Mouse (Mus musculus): ENCODE results near the gene Mcf2l.

Gene Mcf2l

DNA sequence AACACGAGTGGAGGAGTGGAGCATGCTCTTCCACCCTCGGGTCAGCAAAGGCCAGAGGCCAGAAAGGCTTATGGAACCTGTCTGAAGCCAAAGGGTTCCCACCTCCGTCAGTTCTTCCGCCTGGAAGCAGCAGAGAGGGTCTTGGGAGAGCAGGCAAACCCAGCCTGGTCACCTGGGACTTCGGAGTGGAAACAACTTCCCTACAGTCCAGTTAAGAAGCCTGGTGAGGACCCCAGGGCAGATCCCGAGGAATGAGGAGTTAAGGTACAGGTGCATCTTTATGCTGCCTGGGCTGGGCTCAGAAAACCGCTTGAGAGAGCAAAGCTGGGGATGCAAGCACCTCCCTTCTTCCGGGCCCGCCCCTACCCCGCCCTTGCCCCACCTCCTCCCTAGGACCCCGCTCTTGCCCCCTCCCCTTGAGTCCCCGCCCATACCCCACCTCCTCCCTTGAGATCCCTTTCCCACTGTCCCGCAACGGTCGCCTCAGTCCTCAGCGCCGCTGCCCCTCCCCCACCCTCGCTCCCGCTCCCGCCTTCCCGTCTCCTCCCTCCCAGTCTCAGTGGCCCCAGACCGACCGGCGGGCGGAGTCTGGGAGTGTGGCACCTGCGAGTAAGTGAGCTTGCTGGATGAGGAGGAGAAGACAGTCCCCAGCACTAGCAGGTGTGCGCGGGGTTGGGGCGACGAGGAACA is at the start of gene Mcf2l:
Gene Mcf2l (plus strand): TSS at position 450 of the 690 bp plus-strand sequence.
- Histone ChIP-seq H3K36me3 (ENCODE audit: insufficient read depth, low read length) (no peaks in the 10 kb centered on the region), H3K4me1 (replicated peaks; ENCODE audit: low read depth, low read length) (peaks cover 77% of the 10 kb centered on the region), H3K4me3 (replicated peaks; ENCODE audit: low read length) (peak within 1 kb of the TSS; percentile 83), H3K9me3 (ENCODE audit: low read length) (no peaks in the 10 kb centered on the region), H3K27me3 (ENCODE audit: insufficient read depth, low read length) (no peaks in the 10 kb centered on the region)
- TF ChIP-seq CTCF (conservative IDR thresholded peaks at IDR 0.05; ENCODE audit: low read length) (no peak), POU5F1 (IDR thresholded peaks at IDR 0.05; ENCODE audit: borderline replicate concordance, low read length) (no peak), NANOG (IDR thresholded peaks at IDR 0.05; ENCODE audit: borderline replicate concordance, low read length) (no peak)

DNA sequence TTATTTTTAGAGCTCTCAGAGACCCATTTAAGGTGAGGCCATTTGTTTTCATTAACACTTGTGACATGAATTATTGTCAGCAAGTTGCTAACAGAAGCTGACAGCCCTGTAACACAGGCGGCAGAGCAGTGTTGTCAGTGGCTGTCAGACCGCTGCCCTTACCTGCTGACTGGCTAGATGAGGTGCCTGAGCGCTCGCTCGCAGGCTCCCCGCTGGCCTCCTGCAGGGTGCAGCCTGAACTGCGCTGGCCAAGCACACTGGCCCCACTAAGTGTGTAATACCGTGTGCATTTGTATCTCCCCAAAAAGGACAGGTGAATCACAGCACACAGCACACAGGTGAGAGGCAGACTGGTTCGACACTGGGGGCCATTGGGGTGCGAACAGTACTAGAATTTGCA is 49.0 kb upstream of the Mcf2l start:
- Histone ChIP-seq H3K4me1 (replicated peaks; ENCODE audit: low read depth, low read length) (peaks cover 6% of the 10 kb centered on the region; the same call in 1 of the 2 replicates), H3K4me3 (replicated peaks; ENCODE audit: low read length) (no peak overlapping the region), H3K9me3 (ENCODE audit: low read length) (no peaks in the 10 kb centered on the region), H3K27me3 (ENCODE audit: insufficient read depth, low read length) (no peaks in the 10 kb centered on the region), H3K36me3 (ENCODE audit: insufficient read depth, low read length) (peaks cover 96% of the 10 kb centered on the region)
- no peak for TF ChIP-seq CTCF (conservative IDR thresholded peaks at IDR 0.05; ENCODE audit: low read length)
- no peak for TF ChIP-seq POU5F1 (IDR thresholded peaks at IDR 0.05; ENCODE audit: borderline replicate concordance, low read length)
- no peak for TF ChIP-seq NANOG (IDR thresholded peaks at IDR 0.05; ENCODE audit: borderline replicate concordance, low read length)

GRCm38 (mm10) chr8:12825236-12825635 is 48.4 kb upstream of the Mcf2l start:
- no peaks in the 10 kb centered on the region for H3K9me3 ChIP-seq (ENCODE audit: low read length)
- TF ChIP-seq POU5F1 (IDR thresholded peaks at IDR 0.05; ENCODE audit: borderline replicate concordance, low read length), result no peak
- no peak for TF ChIP-seq CTCF (conservative IDR thresholded peaks at IDR 0.05; ENCODE audit: low read length)
- TF ChIP-seq NANOG (IDR thresholded peaks at IDR 0.05; ENCODE audit: borderline replicate concordance, low read length), result no peak
- no peak overlapping the region for H3K4me3 ChIP-seq (replicated peaks; ENCODE audit: low read length)
- H3K4me1 ChIP-seq (replicated peaks; ENCODE audit: low read depth, low read length), result peaks cover 3% of the 10 kb centered on the region; the same call in 1 of the 2 replicates
- H3K36me3 ChIP-seq (ENCODE audit: insufficient read depth, low read length), result peaks cover 96% of the 10 kb centered on the region
- H3K27me3 ChIP-seq (ENCODE audit: insufficient read depth, low read length), result no peaks in the 10 kb centered on the region

GRCm38 (mm10) chr8:12825686-12826237 is 47.8 kb upstream of the Mcf2l start:
- Histone ChIP-seq H3K27me3 (ENCODE audit: insufficient read depth, low read length) (no peaks in the 10 kb centered on the region), H3K4me3 (replicated peaks; ENCODE audit: low read length) (no peak overlapping the region), H3K4me1 (replicated peaks; ENCODE audit: low read depth, low read length) (no peaks in the 10 kb centered on the region; the same call in 1 of the 2 replicates), H3K9me3 (ENCODE audit: low read length) (no peaks in the 10 kb centered on the region), H3K36me3 (ENCODE audit: insufficient read depth, low read length) (peaks cover 97% of the 10 kb centered on the region)
- no peak for TF ChIP-seq CTCF (conservative IDR thresholded peaks at IDR 0.05; ENCODE audit: low read length)
- no peak for TF ChIP-seq POU5F1 (IDR thresholded peaks at IDR 0.05; ENCODE audit: borderline replicate concordance, low read length)
- TF ChIP-seq NANOG (IDR thresholded peaks at IDR 0.05; ENCODE audit: borderline replicate concordance, low read length), result no peak

DNA sequence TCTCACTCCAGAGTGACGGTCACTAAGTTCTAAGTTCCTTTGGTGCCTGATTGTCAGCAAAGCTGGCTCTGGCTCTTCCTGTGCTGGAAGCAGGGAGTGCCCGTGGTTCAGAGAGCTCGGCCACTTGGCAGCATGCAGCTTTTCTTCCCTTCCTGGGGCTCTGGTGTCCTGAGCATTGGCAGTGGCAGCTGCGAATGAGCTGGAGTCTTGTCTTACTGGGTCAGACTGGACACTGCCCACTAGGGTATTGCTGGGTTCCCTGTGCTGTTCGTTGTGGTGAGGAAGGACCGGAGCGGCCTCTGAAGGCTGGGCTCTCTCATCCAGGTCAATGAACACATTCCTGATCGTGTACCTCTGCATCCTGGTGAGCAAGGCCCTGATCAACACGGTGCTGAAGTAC is 46.5 kb upstream of the Mcf2l start:
- Histone ChIP-seq H3K4me1 (replicated peaks; ENCODE audit: low read depth, low read length) (no peaks in the 10 kb centered on the region), H3K27me3 (ENCODE audit: insufficient read depth, low read length) (no peaks in the 10 kb centered on the region), H3K9me3 (ENCODE audit: low read length) (no peaks in the 10 kb centered on the region), H3K36me3 (ENCODE audit: insufficient read depth, low read length) (peaks cover 98% of the 10 kb centered on the region), H3K4me3 (replicated peaks; ENCODE audit: low read length) (no peak overlapping the region)
- TF ChIP-seq NANOG (IDR thresholded peaks at IDR 0.05; ENCODE audit: borderline replicate concordance, low read length), result no peak
- TF ChIP-seq POU5F1 (IDR thresholded peaks at IDR 0.05; ENCODE audit: borderline replicate concordance, low read length), result no peak

GRCm38 (mm10) chr8:12828298-12828697 is 45.3 kb upstream of the Mcf2l start:
- no peak overlapping the region for H3K4me3 ChIP-seq (replicated peaks; ENCODE audit: low read length)
- H3K27me3 ChIP-seq (ENCODE audit: insufficient read depth, low read length), result no peaks in the 10 kb centered on the region
- H3K4me1 ChIP-seq (replicated peaks; ENCODE audit: low read depth, low read length), result no peaks in the 10 kb centered on the region
- no peaks in the 10 kb centered on the region for H3K9me3 ChIP-seq (ENCODE audit: low read length)
- TF ChIP-seq POU5F1 (IDR thresholded peaks at IDR 0.05; ENCODE audit: borderline replicate concordance, low read length), result no peak
- no peak for TF ChIP-seq CTCF (conservative IDR thresholded peaks at IDR 0.05; ENCODE audit: low read length)
- TF ChIP-seq NANOG (IDR thresholded peaks at IDR 0.05; ENCODE audit: borderline replicate concordance, low read length), result no peak
- peaks cover 98% of the 10 kb centered on the region for H3K36me3 ChIP-seq (ENCODE audit: insufficient read depth, low read length)

- Histone ChIP-seq H3K36me3 (ENCODE audit: insufficient read depth, low read length) (peaks cover 97% of the 10 kb centered on the region), H3K4me1 (replicated peaks; ENCODE audit: low read depth, low read length) (no peaks in the 10 kb centered on the region), H3K27me3 (ENCODE audit: insufficient read depth, low read length) (no peaks in the 10 kb centered on the region), H3K4me3 (replicated peaks; ENCODE audit: low read length) (no peak overlapping the region), H3K9me3 (ENCODE audit: low read length) (no peaks in the 10 kb centered on the region)
- no peak for TF ChIP-seq CTCF (conservative IDR thresholded peaks at IDR 0.05; ENCODE audit: low read length)
- no peak for TF ChIP-seq NANOG (IDR thresholded peaks at IDR 0.05; ENCODE audit: borderline replicate concordance, low read length)
- TF ChIP-seq POU5F1 (IDR thresholded peaks at IDR 0.05; ENCODE audit: borderline replicate concordance, low read length), result no peak
These were observed 44.2 kb upstream of the Mcf2l start for GRCm38 (mm10) chr8:12829381-12829780.

GRCm38 (mm10) chr8:12831659-12832589 is 41.7 kb upstream of the Mcf2l start:
- H3K27me3 ChIP-seq (ENCODE audit: insufficient read depth, low read length), result no peaks in the 10 kb centered on the region
- H3K9me3 ChIP-seq (ENCODE audit: low read length), result no peaks in the 10 kb centered on the region
- no peak for TF ChIP-seq POU5F1 (IDR thresholded peaks at IDR 0.05; ENCODE audit: borderline replicate concordance, low read length)
- TF ChIP-seq CTCF (conservative IDR thresholded peaks at IDR 0.05; ENCODE audit: low read length), result no peak
- no peak for TF ChIP-seq NANOG (IDR thresholded peaks at IDR 0.05; ENCODE audit: borderline replicate concordance, low read length)
- peaks cover 95% of the 10 kb centered on the region for H3K36me3 ChIP-seq (ENCODE audit: insufficient read depth, low read length)
- H3K4me3 ChIP-seq (replicated peaks; ENCODE audit: low read length), result no peak overlapping the region
- H3K4me1 ChIP-seq (replicated peaks; ENCODE audit: low read depth, low read length), result 0 out of 2 replicates have a peak, but pooled peaks cover 4% of the 10 kb centered on the region

Data from E14TG2a.4 (cell line).